Mouse (Mus musculus) olfactory bulb, adult 2 months (tissue): ENCODE data around the gene Smarce1.

Experiments
- CTCF ChIP-seq: fragments of 200-500 bp; IDR thresholded peaks from 2 replicates; pipeline ENCODE4 v1.5.1; 2012; ENCODE audit warnings: low read depth, mild to moderate bottlenecking, low read length, moderate library complexity; ENCODE audit not compliant: insufficient read depth
- POLR2A ChIP-seq: fragments of 200-500 bp; IDR thresholded peaks from 2 replicates; pipeline ENCODE4 v1.6.1; 2012; ENCODE audit warnings: mild to moderate bottlenecking, low read depth, low read length, moderate library complexity; ENCODE audit not compliant: insufficient read depth

- TF ChIP-seq CTCF (no peak), POLR2A (no peak)
Observed at GRCm38 (mm10) chr11:99172002-99172401, 58.8 kb downstream of the Smarce1 start.
